Mouse (Mus musculus): ENCODE measurements around the gene Tspan18. TPM values are rescaled to one million over a fixed set of nuclear protein-coding genes. Genes with fewer than 3 reads are reported as not detected.

Gene Tspan18
- polyA plus RNA-seq, 1 experiment = 0.06 TPM

- no peaks in the 10 kb centered on the region for H3K36me3 ChIP-seq (ENCODE audit: control insufficient read depth, insufficient read depth)
- peaks cover 39% of the 10 kb centered on the region for H3K27me3 ChIP-seq (ENCODE audit: control insufficient read depth, insufficient read depth, insufficient read length)
- no peak overlapping the region for H3K4me3 ChIP-seq (ENCODE audit: insufficient read depth, poor library complexity, severe bottlenecking)
These were observed 158.0 kb downstream of the Tspan18 start for GRCm38 (mm10) chr2:93176193-93176798.

GRCm38 (mm10) chr2:93175721-93176120, 158.6 kb downstream of the Tspan18 start:
- Histone ChIP-seq H3K4me3 (ENCODE audit: insufficient read depth, poor library complexity, severe bottlenecking) (no peak overlapping the region), H3K79me2 (ENCODE audit: control insufficient read depth, insufficient read depth) (no peaks in the 10 kb centered on the region), H3ac (ENCODE audit: control insufficient read depth, insufficient read length, low read depth) (no peak overlapping the region), H3K36me3 (ENCODE audit: control insufficient read depth, insufficient read depth) (no peaks in the 10 kb centered on the region), H3K79me3 (ENCODE audit: low read depth) (no peaks in the 10 kb centered on the region), H3K27me3 (ENCODE audit: control insufficient read depth, insufficient read depth, insufficient read length) (peaks cover 45% of the 10 kb centered on the region)
- TF ChIP-seq USF1 (IDR thresholded peaks at IDR 0.05; ENCODE audit: low read depth) (no peak), CTCF (IDR thresholded peaks at IDR 0.05; ENCODE audit: control insufficient read depth, insufficient read depth, insufficient read length) (no peak), CEBPB (IDR thresholded peaks at IDR 0.05; ENCODE audit: low read depth) (no peak), MYOD1 (IDR thresholded peaks at IDR 0.05; ENCODE audit: control insufficient read depth, insufficient read length, low read depth) (no peak), MYOG (IDR thresholded peaks at IDR 0.05; ENCODE audit: control insufficient read depth, extremely low read depth, insufficient read length) (no peak), MAX (IDR thresholded peaks at IDR 0.05) (no peak), FOSL1 (IDR thresholded peaks at IDR 0.05; ENCODE audit: insufficient read depth, low read length, poor library complexity, severe bottlenecking) (no peak)

More at GRCm38 (mm10) chr2:93176193-93176798, 158.0 kb downstream of the Tspan18 start:
- no peaks in the 10 kb centered on the region for H3K79me2 ChIP-seq (ENCODE audit: control insufficient read depth, insufficient read depth)
- TF ChIP-seq CEBPB (IDR thresholded peaks at IDR 0.05; ENCODE audit: low read depth) = no peak
- H3K79me3 ChIP-seq (ENCODE audit: low read depth) = no peaks in the 10 kb centered on the region
- H3ac ChIP-seq (ENCODE audit: control insufficient read depth, insufficient read length, low read depth) = no peak overlapping the region

- H3K27me3 ChIP-seq (ENCODE audit: control insufficient read depth, insufficient read depth, insufficient read length) = peaks cover 43% of the 10 kb centered on the region
- no peaks in the 10 kb centered on the region for H3K79me3 ChIP-seq (ENCODE audit: low read depth)
- H3K36me3 ChIP-seq (ENCODE audit: control insufficient read depth, insufficient read depth) = no peaks in the 10 kb centered on the region
- TF ChIP-seq MYOD1 (IDR thresholded peaks at IDR 0.05; ENCODE audit: control insufficient read depth, insufficient read length, low read depth) (no peak), USF1 (IDR thresholded peaks at IDR 0.05; ENCODE audit: low read depth) (no peak), CEBPB (IDR thresholded peaks at IDR 0.05; ENCODE audit: low read depth) (no peak), MYOG (IDR thresholded peaks at IDR 0.05; ENCODE audit: control insufficient read depth, extremely low read depth, insufficient read length) (no peak), FOSL1 (IDR thresholded peaks at IDR 0.05; ENCODE audit: insufficient read depth, low read length, poor library complexity, severe bottlenecking) (no peak), MAX (IDR thresholded peaks at IDR 0.05) (no peak), CTCF (IDR thresholded peaks at IDR 0.05; ENCODE audit: control insufficient read depth, insufficient read depth, insufficient read length) (no peak)
- no peaks in the 10 kb centered on the region for H3K79me2 ChIP-seq (ENCODE audit: control insufficient read depth, insufficient read depth)
- H3K4me3 ChIP-seq (ENCODE audit: insufficient read depth, poor library complexity, severe bottlenecking) = no peak overlapping the region
- H3ac ChIP-seq (ENCODE audit: control insufficient read depth, insufficient read length, low read depth) = no peak overlapping the region
These were observed 159.0 kb downstream of the Tspan18 start for GRCm38 (mm10) chr2:93175278-93175677.

GRCm38 (mm10) chr2:93174159-93174558, 160.1 kb downstream of the Tspan18 start:
- Histone ChIP-seq H3K79me3 (ENCODE audit: low read depth) (no peaks in the 10 kb centered on the region), H3ac (ENCODE audit: control insufficient read depth, insufficient read length, low read depth) (no peak overlapping the region), H3K4me3 (ENCODE audit: insufficient read depth, poor library complexity, severe bottlenecking) (no peak overlapping the region), H3K36me3 (ENCODE audit: control insufficient read depth, insufficient read depth) (no peaks in the 10 kb centered on the region), H3K27me3 (ENCODE audit: control insufficient read depth, insufficient read depth, insufficient read length) (peaks cover 38% of the 10 kb centered on the region), H3K79me2 (ENCODE audit: control insufficient read depth, insufficient read depth) (no peaks in the 10 kb centered on the region)
- TF ChIP-seq USF1 (IDR thresholded peaks at IDR 0.05; ENCODE audit: low read depth) (no peak), CEBPB (IDR thresholded peaks at IDR 0.05; ENCODE audit: low read depth) (no peak), MAX (IDR thresholded peaks at IDR 0.05) (no peak), MYOD1 (IDR thresholded peaks at IDR 0.05; ENCODE audit: control insufficient read depth, insufficient read length, low read depth) (no peak), MYOG (IDR thresholded peaks at IDR 0.05; ENCODE audit: control insufficient read depth, extremely low read depth, insufficient read length) (no peak), FOSL1 (IDR thresholded peaks at IDR 0.05; ENCODE audit: insufficient read depth, low read length, poor library complexity, severe bottlenecking) (no peak), CTCF (IDR thresholded peaks at IDR 0.05; ENCODE audit: control insufficient read depth, insufficient read depth, insufficient read length) (no peak)

GRCm38 (mm10) chr2:93172460-93172859, 161.8 kb downstream of the Tspan18 start:
- no peak overlapping the region for H3ac ChIP-seq (ENCODE audit: control insufficient read depth, insufficient read length, low read depth)
- no peak overlapping the region for H3K4me3 ChIP-seq (ENCODE audit: insufficient read depth, poor library complexity, severe bottlenecking)
- peaks cover 23% of the 10 kb centered on the region for H3K27me3 ChIP-seq (ENCODE audit: control insufficient read depth, insufficient read depth, insufficient read length)
- H3K79me2 ChIP-seq (ENCODE audit: control insufficient read depth, insufficient read depth) = no peaks in the 10 kb centered on the region
- no peak for TF ChIP-seq CTCF (IDR thresholded peaks at IDR 0.05; ENCODE audit: control insufficient read depth, insufficient read depth, insufficient read length)
- TF ChIP-seq USF1 (IDR thresholded peaks at IDR 0.05; ENCODE audit: low read depth) = no peak
- no peak for TF ChIP-seq MAX (IDR thresholded peaks at IDR 0.05)
- no peaks in the 10 kb centered on the region for H3K36me3 ChIP-seq (ENCODE audit: control insufficient read depth, insufficient read depth)
- no peaks in the 10 kb centered on the region for H3K79me3 ChIP-seq (ENCODE audit: low read depth)

GRCm38 (mm10) chr2:93171929-93172328, 162.4 kb downstream of the Tspan18 start:
- H3K27me3 ChIP-seq (ENCODE audit: control insufficient read depth, insufficient read depth, insufficient read length) = peaks cover 29% of the 10 kb centered on the region
- H3ac ChIP-seq (ENCODE audit: control insufficient read depth, insufficient read length, low read depth) = no peak overlapping the region
- no peaks in the 10 kb centered on the region for H3K79me3 ChIP-seq (ENCODE audit: low read depth)
- TF ChIP-seq MYOD1 (IDR thresholded peaks at IDR 0.05; ENCODE audit: control insufficient read depth, insufficient read length, low read depth) (no peak), MAX (IDR thresholded peaks at IDR 0.05) (no peak), USF1 (IDR thresholded peaks at IDR 0.05; ENCODE audit: low read depth) (no peak), FOSL1 (IDR thresholded peaks at IDR 0.05; ENCODE audit: insufficient read depth, low read length, poor library complexity, severe bottlenecking) (no peak), MYOG (IDR thresholded peaks at IDR 0.05; ENCODE audit: control insufficient read depth, extremely low read depth, insufficient read length) (no peak), CTCF (IDR thresholded peaks at IDR 0.05; ENCODE audit: control insufficient read depth, insufficient read depth, insufficient read length) (no peak), CEBPB (IDR thresholded peaks at IDR 0.05; ENCODE audit: low read depth) (no peak)
- no peaks in the 10 kb centered on the region for H3K36me3 ChIP-seq (ENCODE audit: control insufficient read depth, insufficient read depth)
- H3K79me2 ChIP-seq (ENCODE audit: control insufficient read depth, insufficient read depth) = no peaks in the 10 kb centered on the region
- no peak overlapping the region for H3K4me3 ChIP-seq (ENCODE audit: insufficient read depth, poor library complexity, severe bottlenecking)

All from C2C12 (cell line).